Mouse (Mus musculus): Measurements from ENCODE around the gene Eng.

The Eng gene

GRCm38 (mm10) chr2:32645647-32646046, 748 bp upstream of the Eng start:
- DNase-seq, result no peak

- DNase-seq, result no peak
Measured at GRCm38 (mm10) chr2:32647366-32647765, 971 bp downstream of the Eng start.

GRCm38 (mm10) chr2:32653764-32654163, 7.4 kb downstream of the Eng start:
- no peak for DNase-seq

- DNase-seq, result peak; percentile 80
Measured at GRCm38 (mm10) chr2:32654743-32655393, 8.5 kb downstream of the Eng start.

GRCm38 (mm10) chr2:32655394-32655744, 9.0 kb downstream of the Eng start:
- DNase-seq, result no peak

GRCm38 (mm10) chr2:32655826-32656225, 9.4 kb downstream of the Eng start:
- DNase-seq, result peak; percentile 77

GRCm38 (mm10) chr2:32658873-32659272, 12.5 kb downstream of the Eng start:
- no peak for DNase-seq

- DNase-seq, result peak; percentile 86
Measured at GRCm38 (mm10) chr2:32661509-32662107, 15.2 kb downstream of the Eng start.

- no peak for DNase-seq
Measured at GRCm38 (mm10) chr2:32662291-32662690, 15.9 kb downstream of the Eng start.

- no peak for DNase-seq
Measured at GRCm38 (mm10) chr2:32665345-32665744, 18.9 kb downstream of the Eng start.

GRCm38 (mm10) chr2:32665853-32666252, 19.5 kb downstream of the Eng start:
- DNase-seq, result no peak

- no peak for DNase-seq
Measured at GRCm38 (mm10) chr2:32667775-32668174, 21.4 kb downstream of the Eng start.

GRCm38 (mm10) chr2:32668176-32668575, 21.8 kb downstream of the Eng start:
- DNase-seq, result no peak

- no peak for DNase-seq
Measured at GRCm38 (mm10) chr2:32669876-32670275, 23.5 kb downstream of the Eng start.

- DNase-seq, result no peak
Measured at GRCm38 (mm10) chr2:32671147-32671546, 24.8 kb downstream of the Eng start.

- no peak for DNase-seq
Measured at GRCm38 (mm10) chr2:32671907-32672595, 25.7 kb downstream of the Eng start.

GRCm38 (mm10) chr2:32673176-32673917, 27.0 kb downstream of the Eng start:
- peak; percentile 84 for DNase-seq

GRCm38 (mm10) chr2:32676821-32677220, 30.4 kb downstream of the Eng start:
- no peak for DNase-seq

GRCm38 (mm10) chr2:32677683-32678082, 31.3 kb downstream of the Eng start:
- DNase-seq, result no peak

- no peak for DNase-seq
Measured at GRCm38 (mm10) chr2:32680051-32680451, 33.7 kb downstream of the Eng start.

- no peak for DNase-seq
Measured at GRCm38 (mm10) chr2:32680961-32681650, 34.7 kb downstream of the Eng start.

GRCm38 (mm10) chr2:32681754-32682153, 35.4 kb downstream of the Eng start:
- no peak for DNase-seq
